Mouse (Mus musculus): Measurements from ENCODE around the gene Casc3.

Casc3 gene

DNA sequence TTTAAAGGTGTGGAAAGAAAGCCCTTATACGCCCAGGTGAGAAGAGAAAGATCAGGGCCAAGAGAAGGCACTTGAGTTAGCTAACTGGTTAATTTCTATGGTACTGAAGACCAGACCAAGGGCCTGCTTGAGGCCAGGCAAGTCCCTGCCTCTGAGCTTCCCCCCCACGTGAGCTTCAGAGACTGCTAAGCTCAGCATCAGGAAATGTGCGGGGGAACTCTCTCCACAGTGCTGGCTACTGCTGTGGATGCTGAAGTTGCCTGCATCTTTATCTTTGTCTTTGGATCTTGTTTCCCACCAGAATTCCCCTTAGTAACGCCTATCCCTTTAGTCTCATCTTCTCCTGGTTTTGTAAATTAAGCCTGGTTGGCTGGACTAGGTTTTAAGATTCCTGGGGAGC is 66.7 kb downstream of the Casc3 start:
- no peak for DNase-seq (ENCODE audit: low spot score)

DNA sequence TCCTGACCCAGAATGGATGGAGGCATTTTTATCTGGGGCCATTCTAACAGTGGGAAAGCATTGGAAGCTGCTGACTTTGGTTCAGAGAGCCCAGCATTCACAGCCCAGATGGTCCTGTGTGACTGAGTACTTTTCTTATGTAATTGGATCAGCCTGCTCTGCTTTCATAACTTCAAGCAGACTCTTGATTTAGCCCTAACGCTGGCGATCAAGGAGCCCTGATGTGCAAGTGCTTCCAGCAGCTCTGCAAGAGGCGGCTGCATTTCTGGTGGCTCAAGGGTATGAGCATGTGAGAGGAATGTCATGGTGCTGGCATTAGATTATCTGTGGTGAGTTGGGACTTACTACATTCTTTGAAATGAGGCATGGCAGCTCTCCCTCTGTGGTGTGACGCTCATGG is 67.3 kb downstream of the Casc3 start:
- no peak for DNase-seq (ENCODE audit: low spot score)

DNA sequence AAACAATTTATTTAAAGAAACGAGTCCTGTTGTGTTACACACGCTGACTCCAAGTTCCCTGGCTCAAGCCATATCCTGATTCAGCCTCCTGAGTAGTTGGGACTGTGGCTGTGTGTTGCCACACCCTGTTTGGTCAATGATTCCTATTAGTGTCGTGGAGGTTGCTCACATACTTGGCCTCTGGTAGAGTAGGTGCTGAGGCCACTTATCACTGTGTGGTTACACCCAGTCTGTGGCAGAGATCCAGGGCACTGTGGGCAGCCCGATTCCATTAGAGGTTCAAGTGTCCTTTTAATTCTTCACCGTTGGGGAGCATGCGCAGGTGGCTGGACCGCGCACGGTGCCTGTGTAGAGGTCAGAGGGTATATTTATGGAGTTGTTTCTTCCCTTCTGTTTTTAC is 69.2 kb downstream of the Casc3 start:
- DNase-seq (ENCODE audit: low spot score), result no peak

DNA sequence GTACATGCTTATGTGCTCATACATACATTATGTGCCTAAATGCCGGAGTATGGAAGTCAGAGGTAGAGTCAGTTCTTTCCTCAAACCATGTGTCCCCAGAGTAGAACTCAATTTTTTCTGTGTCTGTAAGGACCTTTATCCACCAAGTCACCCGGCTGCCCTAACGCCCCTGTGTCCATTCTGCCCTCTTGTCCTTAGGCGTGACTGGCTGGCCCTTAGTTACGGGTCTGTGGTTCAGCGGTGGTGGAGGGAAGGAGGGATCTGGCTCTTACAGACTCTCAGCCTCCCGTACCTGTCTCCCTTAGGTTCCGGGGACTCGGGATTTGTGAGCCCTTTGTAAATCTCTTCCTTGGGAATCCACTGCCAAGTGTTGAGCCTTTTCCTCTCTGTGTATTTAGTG is 72.3 kb downstream of the Casc3 start:
- DNase-seq (ENCODE audit: low spot score), result no peak
